Mouse (Mus musculus) embryonic facial prominence, embryonic 10.5 days (tissue): ENCODE results near the gene Kdm5b. TPM values are rescaled to one million over a fixed set of nuclear protein-coding genes. Genes with fewer than 3 reads are reported as not detected.
"Not testable (repeated sequence)": the region's sequence is repeated elsewhere in the genome, so short reads cannot be mapped to it uniquely, and the experiment has no call there.

ENCODE experiments used
- DNase-seq: peaks from one replicate; pipeline ENCODE4 v3.0.0-alpha.2; 2017; ENCODE audit warnings: low spot score
- H3K27ac ChIP-seq: fragments of 300-500 bp; sonication (generic); replicated peaks from 2 replicates; pipeline ENCODE4 v1.5.1; 2016; ENCODE audit warnings: mild to moderate bottlenecking
- H3K27me3 ChIP-seq: fragments of 300-500 bp; sonication (generic); replicated peaks from 2 replicates; pipeline ENCODE4 v1.6.1; 2016; ENCODE audit warnings: low read depth, mild to moderate bottlenecking; ENCODE audit not compliant: poor library complexity, severe bottlenecking
- H3K36me3 ChIP-seq: fragments of 300-500 bp; sonication (generic); replicated peaks from 2 replicates; pipeline ENCODE4 v1.6.1; 2016; ENCODE audit warnings: mild to moderate bottlenecking, moderate library complexity
- H3K4me1 ChIP-seq: fragments of 300-500 bp; sonication (generic); 2 replicates; pipeline ENCODE4 v1.6.1; 2016
- H3K4me3 ChIP-seq: fragments of 300-500 bp; sonication (generic); 2 replicates; pipeline ENCODE4 v1.5.1; 2016; ENCODE audit warnings: mild to moderate bottlenecking, moderate library complexity
- H3K9me3 ChIP-seq: fragments of 300-500 bp; sonication (generic); 2 replicates; pipeline ENCODE4 v1.6.1; 2016; ENCODE audit warnings: mild to moderate bottlenecking
- WGBS: fragments of 180-500 bp; shearing (Covaris S2); methylation state at CpG from one replicate; pipeline ENCODE4 v1.1.7; 2016; 5-methylcytosine and 5-hydroxymethylcytosine counted together
- polyA plus RNA-seq: library from polyadenylated mRNA; unstranded; fragments of >200 nt; fragmentation: Nextera tagmentation; extraction: Ambion mirVana; gene quantifications from 2 replicates; pipeline ENCODE4 v1.2.1, GENCODE M21; 2016

Kdm5b gene
- polyA plus RNA-seq, 1 experiment from 2014 or later, result 79.0 TPM

DNA sequence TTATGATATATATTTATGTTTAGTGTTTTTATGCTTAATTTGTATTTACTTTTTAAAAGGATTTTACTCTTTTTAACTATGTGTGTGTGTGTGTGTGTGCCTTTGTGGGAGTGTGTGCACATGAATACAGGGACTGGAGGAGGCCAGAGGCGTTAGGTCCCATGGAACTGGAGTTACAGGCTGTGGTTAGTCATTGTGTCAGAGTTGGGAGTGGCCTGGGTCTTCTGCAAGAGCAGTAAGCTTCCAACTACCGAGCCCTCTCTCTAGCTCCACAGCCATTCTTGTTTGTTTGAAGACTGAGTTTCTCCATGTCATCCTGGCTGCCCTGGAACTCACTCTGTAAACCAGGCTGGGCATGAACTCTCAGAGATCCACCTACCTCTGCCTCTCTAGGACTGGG, 37.6 kb upstream of the Kdm5b start:
- Histone ChIP-seq H3K9me3 (no peaks in the 10 kb centered on the region), H3K27me3 (no peaks in the 10 kb centered on the region), H3K27ac (no peak overlapping the region), H3K36me3 (no peaks in the 10 kb centered on the region), H3K4me3 (no peak overlapping the region), H3K4me1 (peaks cover 4% of the 10 kb centered on the region; the same call in 1 of the 2 replicates)
- DNase-seq, result no peak
- WGBS, result 60% methylated on average over 2 of the region's 2 CpGs

DNA sequence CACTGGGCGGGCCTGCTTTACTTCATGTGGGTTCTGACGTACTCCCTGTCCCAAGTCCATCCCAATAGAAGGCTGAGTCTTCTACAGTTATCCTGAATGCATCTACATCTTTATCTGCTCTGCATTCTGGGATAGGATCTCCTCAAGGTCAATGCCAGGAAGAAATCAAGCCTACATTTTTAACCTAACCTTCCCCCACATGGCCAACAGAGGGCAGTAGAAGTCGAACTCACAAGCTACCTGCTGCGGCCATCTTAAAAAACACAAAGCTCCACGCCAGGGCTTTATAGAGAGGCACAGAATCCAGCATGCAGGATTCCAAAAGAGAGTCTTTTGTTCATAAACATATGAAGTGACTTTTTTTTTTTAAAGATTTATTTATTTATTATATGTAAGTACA, 35.5 kb upstream of the Kdm5b start:
- H3K4me3 ChIP-seq, result no peak overlapping the region
- no peak overlapping the region for H3K27ac ChIP-seq
- H3K27me3 ChIP-seq, result no peaks in the 10 kb centered on the region
- DNase-seq, result no peak
- no peaks in the 10 kb centered on the region for H3K9me3 ChIP-seq
- WGBS, result 73% methylated on average over 5 of the region's 5 CpGs
- no peaks in the 10 kb centered on the region for H3K4me1 ChIP-seq
- H3K36me3 ChIP-seq, result no peaks in the 10 kb centered on the region

GRCm38 (mm10) chr1:134525015-134525414, 35.0 kb upstream of the Kdm5b start:
- H3K4me1 ChIP-seq, result no peaks in the 10 kb centered on the region
- H3K4me3 ChIP-seq, result no peak overlapping the region
- no peaks in the 10 kb centered on the region for H3K9me3 ChIP-seq
- no peaks in the 10 kb centered on the region for H3K36me3 ChIP-seq
- no peak overlapping the region for H3K27ac ChIP-seq
- WGBS, result 81% methylated on average over 1 of the region's 1 CpGs
- H3K27me3 ChIP-seq, result no peaks in the 10 kb centered on the region
- DNase-seq, result no peak

DNA sequence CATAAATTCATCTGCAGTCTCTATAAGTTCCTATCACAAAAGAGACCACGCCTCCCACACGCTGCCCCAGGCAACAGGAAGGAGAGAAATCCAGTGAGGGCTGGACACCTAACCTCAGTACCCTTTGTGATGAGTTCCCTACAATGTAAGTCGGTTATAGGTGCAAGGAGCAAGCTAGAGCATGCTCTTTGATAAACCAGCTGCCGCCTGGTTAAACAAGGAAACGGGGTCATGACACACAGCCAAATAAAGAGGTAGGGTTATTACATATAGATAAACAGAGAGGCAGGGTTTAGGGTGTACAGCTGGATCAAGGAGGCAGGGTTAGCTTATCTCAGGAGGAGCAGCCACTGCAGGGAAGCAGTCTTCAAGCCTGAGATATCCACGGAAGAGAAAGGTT, 33.2 kb upstream of the Kdm5b start:
- Histone ChIP-seq H3K27me3 (no peaks in the 10 kb centered on the region), H3K4me3 (no peak overlapping the region), H3K36me3 (no peaks in the 10 kb centered on the region), H3K27ac (no peak overlapping the region), H3K4me1 (no peaks in the 10 kb centered on the region), H3K9me3 (no peaks in the 10 kb centered on the region)
- WGBS, result 84% methylated on average over 6 of the region's 6 CpGs
- no peak for DNase-seq

GRCm38 (mm10) chr1:134530618-134531017, 29.4 kb upstream of the Kdm5b start:
- no peak overlapping the region for H3K27ac ChIP-seq
- no peaks in the 10 kb centered on the region for H3K9me3 ChIP-seq
- DNase-seq, result no peak
- H3K36me3 ChIP-seq, result no peaks in the 10 kb centered on the region
- H3K4me3 ChIP-seq, result no peak overlapping the region
- no peaks in the 10 kb centered on the region for H3K27me3 ChIP-seq
- WGBS, result 84% methylated on average over 6 of the region's 6 CpGs
- H3K4me1 ChIP-seq, result no peaks in the 10 kb centered on the region

DNA sequence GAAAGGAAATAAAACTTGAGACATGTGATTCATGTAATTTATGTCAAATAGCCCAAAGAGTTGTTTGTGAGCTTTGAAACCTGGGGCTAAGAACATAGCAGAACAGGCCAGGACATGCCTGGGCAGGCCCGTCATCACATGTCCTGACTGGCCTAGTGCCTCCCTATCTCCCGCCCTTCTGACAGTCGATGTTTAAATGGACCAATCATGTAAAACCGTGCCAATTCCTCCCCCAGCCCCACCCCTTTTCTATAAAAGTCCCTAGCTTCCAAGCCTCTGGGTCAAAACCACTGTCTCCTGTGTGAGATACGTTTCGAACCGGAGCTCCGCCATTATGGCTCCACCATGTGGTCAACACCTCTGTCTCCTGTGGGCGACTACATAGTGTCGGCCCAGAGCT, 26.3 kb upstream of the Kdm5b start:
- H3K27me3 ChIP-seq, H3K27ac ChIP-seq, DNase-seq, H3K4me3 ChIP-seq, H3K36me3 ChIP-seq, H3K4me1 ChIP-seq, H3K9me3 ChIP-seq: not testable (repeated sequence)
- 94% methylated on average over 10 of the region's 10 CpGs for WGBS

DNA sequence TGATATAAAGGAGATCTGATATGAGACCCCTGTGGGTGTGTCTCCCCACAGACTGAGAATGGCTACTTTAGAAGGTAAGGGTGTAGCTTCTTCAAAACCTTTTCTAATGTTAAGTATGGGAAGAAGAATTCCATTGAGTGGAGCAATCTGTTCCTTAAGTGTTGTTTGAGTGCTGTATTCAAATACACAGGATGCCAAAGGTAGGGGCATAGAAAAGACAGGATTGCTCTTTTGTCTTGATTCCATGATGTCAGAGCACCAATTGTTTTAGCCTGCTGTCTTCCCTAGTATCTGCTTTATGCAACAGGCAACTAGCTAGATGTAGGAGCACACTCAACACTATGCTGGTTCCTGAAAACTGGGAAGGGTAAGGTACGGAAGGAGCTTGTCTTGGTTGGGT, 24.9 kb upstream of the Kdm5b start:
- no peaks in the 10 kb centered on the region for H3K27me3 ChIP-seq
- WGBS, result 95% methylated on average over 1 of the region's 1 CpGs
- H3K4me1 ChIP-seq, result no peaks in the 10 kb centered on the region
- H3K4me3 ChIP-seq, result no peak overlapping the region
- no peak overlapping the region for H3K27ac ChIP-seq
- no peaks in the 10 kb centered on the region for H3K36me3 ChIP-seq
- no peak for DNase-seq
- H3K9me3 ChIP-seq, result no peaks in the 10 kb centered on the region

DNA sequence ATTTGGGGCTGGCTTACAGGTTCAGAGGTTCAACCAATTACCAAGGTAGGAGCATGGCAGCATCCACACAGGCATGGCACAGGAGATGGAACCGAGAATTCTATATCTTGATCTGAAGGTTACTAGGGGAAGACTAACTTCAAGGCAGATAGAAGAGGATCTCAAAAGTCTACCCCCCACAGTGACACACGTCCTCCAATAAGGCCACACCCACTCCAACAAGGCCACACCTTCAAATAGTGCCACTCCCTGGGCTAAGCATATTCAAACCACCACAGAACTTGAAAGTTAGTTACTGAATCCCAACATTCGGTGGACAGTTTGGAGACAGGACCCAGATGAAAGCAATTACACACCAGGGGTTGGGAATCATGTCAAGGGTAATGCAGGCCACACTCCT, 24.5 kb upstream of the Kdm5b start:
- no peaks in the 10 kb centered on the region for H3K27me3 ChIP-seq
- H3K4me3 ChIP-seq, result no peak overlapping the region
- no peak for DNase-seq
- H3K36me3 ChIP-seq, result no peaks in the 10 kb centered on the region
- H3K9me3 ChIP-seq, result no peaks in the 10 kb centered on the region
- 80% methylated on average over 3 of the region's 3 CpGs for WGBS
- H3K4me1 ChIP-seq, result no peaks in the 10 kb centered on the region
- H3K27ac ChIP-seq, result no peak overlapping the region

GRCm38 (mm10) chr1:134540610-134541009, 19.4 kb upstream of the Kdm5b start:
- DNase-seq, result peak; percentile 35
- Histone ChIP-seq H3K36me3 (no peaks in the 10 kb centered on the region), H3K4me1 (no peaks in the 10 kb centered on the region), H3K27ac (no peak overlapping the region), H3K4me3 (no peak overlapping the region), H3K27me3 (no peaks in the 10 kb centered on the region), H3K9me3 (no peaks in the 10 kb centered on the region)
- 86% methylated on average over 10 of the region's 10 CpGs for WGBS

- Histone ChIP-seq H3K27ac (no peak overlapping the region), H3K4me1 (0 out of 2 replicates have a peak, but pooled peaks cover 4% of the 10 kb centered on the region), H3K4me3 (no peak overlapping the region), H3K9me3 (no peaks in the 10 kb centered on the region), H3K36me3 (no peaks in the 10 kb centered on the region), H3K27me3 (no peaks in the 10 kb centered on the region)
- no peak for DNase-seq
- 71% methylated on average over 4 of the region's 4 CpGs for WGBS
These were observed 11.7 kb upstream of the Kdm5b start for GRCm38 (mm10) chr1:134548231-134548630.

GRCm38 (mm10) chr1:134549632-134550132, 10.3 kb upstream of the Kdm5b start, which contains the start of gene Mgat4e:
Gene Mgat4e (minus strand): TSS chr1:134549682.
- DNase-seq, result no peak
- Histone ChIP-seq H3K27me3 (0 out of 2 replicates have a peak, but pooled peaks cover under 1% of the 10 kb centered on the region), H3K4me3 (no peak within 1 kb of the TSS), H3K27ac (no peak within 1 kb of the TSS), H3K4me1 (peaks cover 7% of the 10 kb centered on the region; the same call in 1 of the 2 replicates), H3K9me3 (no peaks in the 10 kb centered on the region), H3K36me3 (no peaks in the 10 kb centered on the region)
- WGBS, result 58% methylated on average over 7 of the region's 7 CpGs

DNA sequence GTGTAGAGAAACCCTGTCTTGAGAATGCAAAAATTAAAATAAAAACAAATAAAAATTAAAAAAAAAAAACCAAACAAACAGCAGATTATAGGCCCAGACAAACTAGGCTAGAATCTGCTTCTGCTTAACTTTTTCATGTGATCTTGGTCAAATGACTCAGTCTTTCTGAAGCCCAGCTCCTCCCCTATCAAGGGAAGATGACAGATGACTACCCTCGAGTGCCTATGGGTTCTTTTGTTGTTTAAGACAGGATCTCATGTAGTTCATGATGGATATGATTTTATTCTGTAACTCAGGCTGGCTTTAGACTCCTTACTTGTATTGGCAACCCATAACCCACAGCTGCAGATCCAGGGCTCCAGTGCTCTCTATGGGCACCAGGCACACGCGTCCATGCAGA, 8.1 kb upstream of the Kdm5b start:
- no peaks in the 10 kb centered on the region for H3K36me3 ChIP-seq
- peaks cover 28% of the 10 kb centered on the region for H3K4me1 ChIP-seq
- H3K4me3 ChIP-seq, result no peak overlapping the region
- H3K27me3 ChIP-seq, result peaks cover 10% of the 10 kb centered on the region; the same call in 1 of the 2 replicates
- 86% methylated on average over 3 of the region's 3 CpGs for WGBS
- no peaks in the 10 kb centered on the region for H3K9me3 ChIP-seq
- no peak for DNase-seq
- no peak overlapping the region for H3K27ac ChIP-seq

DNA sequence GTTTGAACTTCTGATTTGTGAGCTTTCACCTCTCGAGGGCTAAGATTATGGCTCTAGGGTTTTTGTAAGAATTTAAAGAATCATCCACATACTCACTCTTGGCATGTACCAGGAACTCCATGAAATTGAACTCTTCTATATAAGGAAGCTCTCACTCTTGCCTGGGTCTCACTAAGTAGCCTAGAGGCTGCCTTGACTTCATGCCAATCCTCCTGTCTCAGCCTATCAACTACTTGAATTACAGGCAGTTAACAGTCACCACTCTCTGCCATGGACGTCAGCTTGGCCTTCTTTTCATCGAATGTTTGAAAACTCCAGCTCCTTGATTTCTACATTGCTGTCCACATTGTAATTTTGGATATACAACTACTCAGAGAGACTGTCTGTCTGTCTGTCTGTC, 7.6 kb upstream of the Kdm5b start:
- Histone ChIP-seq H3K4me1 (peaks cover 34% of the 10 kb centered on the region), H3K9me3 (no peaks in the 10 kb centered on the region), H3K27me3 (peaks cover 10% of the 10 kb centered on the region; the same call in 1 of the 2 replicates), H3K36me3 (no peaks in the 10 kb centered on the region), H3K27ac (no peak overlapping the region), H3K4me3 (no peak overlapping the region)
- DNase-seq, result no peak
- 72% methylated on average over 3 of the region's 3 CpGs for WGBS
